Mouse (Mus musculus) heart, adult 2 months (tissue): ENCODE measurements at regions not wholly inside any gene's neighbourhood (a gene's known extent, or its start where the extent isn't known, plus 50 kb on each side); places are given as distances from the start of the nearest gene placed in this dataset.
A peak's percentile ranks its signal among the peaks of the same experiment; 100 is the strongest.
"Not testable (repeated sequence)": the region's sequence is repeated elsewhere in the genome, so short reads cannot be mapped to it uniquely, and the experiment has no call there.

Experiments
- DNase-seq, 2 experiments: peaks; one replicate each; pipeline ENCODE4 v3.0.0; 2021
- H3K27ac ChIP-seq: fragments of 200-600 bp; 2 replicates; pipeline ENCODE4 v1.8.1; 2022
- H3K27me3 ChIP-seq: fragments of 200-500 bp; 2 replicates; pipeline ENCODE4 v1.6.1; 2012; ENCODE audit warnings: mild to moderate bottlenecking, low read length, inconsistent platforms, mixed read lengths; ENCODE audit not compliant: control insufficient read depth, insufficient read depth
- H3K36me3 ChIP-seq: fragments of 200-500 bp; 2 replicates; pipeline ENCODE4 v1.6.1; 2012; ENCODE audit warnings: low read length, inconsistent platforms; ENCODE audit not compliant: control insufficient read depth, insufficient read depth
- H3K4me1 ChIP-seq: fragments of 200-500 bp; 2 replicates; pipeline ENCODE4 v1.6.1; 2011; ENCODE audit warnings: low read length; ENCODE audit not compliant: control insufficient read depth, insufficient read depth
- H3K4me3 ChIP-seq: fragments of 200-600 bp; 2 replicates; pipeline ENCODE4 v1.8.1; 2022
- H3K79me2 ChIP-seq: fragments of 200-500 bp; replicated peaks from 2 replicates; pipeline ENCODE4 v1.6.1; 2012; ENCODE audit warnings: mild to moderate bottlenecking, inconsistent platforms, low read length, moderate library complexity, mixed read lengths; ENCODE audit not compliant: control insufficient read depth, insufficient read depth
- H3K9ac ChIP-seq: fragments of 200-500 bp; 2 replicates; pipeline ENCODE4 v1.6.1; 2012; ENCODE audit warnings: low read depth, mild to moderate bottlenecking, control low read depth, inconsistent platforms, low read length, mixed read lengths
- CTCF ChIP-seq: fragments of 200-600 bp; IDR thresholded peaks from 2 replicates; pipeline ENCODE4 v1.8.1; 2022; ENCODE audit warnings: antibody characterized with exemption, mild to moderate bottlenecking, moderate library complexity
- EP300 ChIP-seq: fragments of 200-500 bp; IDR thresholded peaks from 2 replicates; pipeline ENCODE4 v1.6.1; 2011; ENCODE audit warnings: low read depth, low read length, control low read depth; ENCODE audit not compliant: insufficient read depth
- POLR2A ChIP-seq: fragments of 200-500 bp; IDR thresholded peaks from 2 replicates; pipeline ENCODE4 v1.6.1; 2011; ENCODE audit warnings: mild to moderate bottlenecking, low read depth, low read length, control low read depth; ENCODE audit not compliant: insufficient read depth
- WGBS: fragments of 180-500 bp; shearing (Covaris S2); methylation state at CpG from one replicate; pipeline ENCODE4 v1.1.7; 2018; 5-methylcytosine and 5-hydroxymethylcytosine counted together
- intact Hi-C: fragments of 180-260 bp; cut with DNase I; formaldehyde crosslinking; loops from one replicate; pipeline ENCODE4 v1.15.1; 2025

DNA sequence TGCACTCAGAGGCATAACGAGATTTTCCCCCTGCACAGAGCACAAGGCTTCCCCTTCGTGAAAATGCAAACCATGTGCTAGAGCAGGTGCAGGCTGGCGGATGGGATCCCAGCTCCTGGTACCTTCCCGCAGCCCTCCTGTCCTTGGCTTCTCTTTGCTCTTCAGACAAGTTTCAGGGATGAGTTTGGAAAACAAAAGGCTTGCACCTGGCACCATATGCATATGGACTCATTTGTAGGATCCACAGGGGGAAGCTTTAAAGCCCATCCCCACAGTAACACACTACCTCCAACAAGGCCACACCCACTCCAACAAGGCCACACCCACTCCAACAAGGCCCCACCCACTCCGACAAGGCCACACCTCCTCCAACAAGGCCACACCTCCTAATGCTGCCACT is 663.9 kb upstream of the Gm19410 start:
- 80% methylated on average over 5 of the region's 5 CpGs for WGBS
- H3K4me3 ChIP-seq, result no peak overlapping the region
- no peak overlapping the region for H3K9ac ChIP-seq
- intact Hi-C loops, result no loop called here
- H3K79me2 ChIP-seq, result no peaks in the 10 kb centered on the region
- H3K27ac ChIP-seq, result no peak overlapping the region
- no peaks in the 10 kb centered on the region for H3K4me1 ChIP-seq
- H3K36me3 ChIP-seq, result no peaks in the 10 kb centered on the region
- TF ChIP-seq EP300 (no peak), CTCF (no peak), POLR2A (no peak)
- no peaks in the 10 kb centered on the region for H3K27me3 ChIP-seq
- no peak for DNase-seq

DNA sequence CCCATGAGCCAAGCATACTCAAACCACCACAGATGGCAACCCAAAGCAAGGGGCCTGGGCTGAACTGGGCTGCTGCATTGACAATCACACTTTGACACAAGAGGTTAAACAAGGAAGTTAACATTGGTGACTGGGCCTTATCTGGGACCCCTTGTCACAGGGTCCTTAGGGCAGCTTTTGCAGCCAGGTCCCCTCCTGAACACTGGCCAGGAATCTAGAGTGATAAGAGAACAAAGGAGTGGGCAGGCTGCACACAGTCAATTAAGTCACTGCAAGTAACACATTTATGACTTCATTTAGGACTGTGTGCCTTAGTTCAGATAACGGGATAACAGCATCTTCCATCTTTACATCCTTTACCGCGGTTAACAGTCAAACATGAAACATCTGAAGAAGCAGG is 663.5 kb upstream of the Gm19410 start:
- intact Hi-C loops, result not testable (repeated sequence)

DNA sequence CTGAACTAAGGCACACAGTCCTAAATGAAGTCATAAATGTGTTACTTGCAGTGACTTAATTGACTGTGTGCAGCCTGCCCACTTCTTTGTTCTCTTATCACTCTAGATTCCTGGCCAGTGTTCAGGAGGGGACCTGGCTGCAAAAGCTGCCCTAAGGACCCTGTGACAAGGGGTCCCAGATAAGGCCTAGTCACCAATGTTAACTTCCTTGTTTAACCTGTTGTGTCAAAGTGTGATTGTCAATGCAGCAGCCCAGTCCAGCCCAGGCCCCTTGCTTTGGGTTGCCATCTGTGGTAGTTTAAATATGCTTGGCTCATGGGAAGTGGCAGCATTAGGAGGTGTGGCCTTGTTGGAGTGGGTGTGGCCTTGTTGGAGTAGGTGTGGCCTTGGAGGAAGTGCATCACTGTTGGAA is 661.1 kb upstream of the Gm19410 start:
- H3K36me3 ChIP-seq, H3K9ac ChIP-seq, DNase-seq, H3K27me3 ChIP-seq, H3K27ac ChIP-seq, H3K4me3 ChIP-seq, H3K79me2 ChIP-seq, intact Hi-C loops, H3K4me1 ChIP-seq: not testable (repeated sequence)

More for the DNA sequence above, 663.5 kb upstream of the Gm19410 start:
- DNase-seq, H3K79me2 ChIP-seq, H3K4me3 ChIP-seq, H3K27me3 ChIP-seq, H3K36me3 ChIP-seq, H3K9ac ChIP-seq, H3K27ac ChIP-seq, H3K4me1 ChIP-seq: not testable (repeated sequence)
- 28% methylated on average over 3 of the region's 3 CpGs for WGBS

DNA sequence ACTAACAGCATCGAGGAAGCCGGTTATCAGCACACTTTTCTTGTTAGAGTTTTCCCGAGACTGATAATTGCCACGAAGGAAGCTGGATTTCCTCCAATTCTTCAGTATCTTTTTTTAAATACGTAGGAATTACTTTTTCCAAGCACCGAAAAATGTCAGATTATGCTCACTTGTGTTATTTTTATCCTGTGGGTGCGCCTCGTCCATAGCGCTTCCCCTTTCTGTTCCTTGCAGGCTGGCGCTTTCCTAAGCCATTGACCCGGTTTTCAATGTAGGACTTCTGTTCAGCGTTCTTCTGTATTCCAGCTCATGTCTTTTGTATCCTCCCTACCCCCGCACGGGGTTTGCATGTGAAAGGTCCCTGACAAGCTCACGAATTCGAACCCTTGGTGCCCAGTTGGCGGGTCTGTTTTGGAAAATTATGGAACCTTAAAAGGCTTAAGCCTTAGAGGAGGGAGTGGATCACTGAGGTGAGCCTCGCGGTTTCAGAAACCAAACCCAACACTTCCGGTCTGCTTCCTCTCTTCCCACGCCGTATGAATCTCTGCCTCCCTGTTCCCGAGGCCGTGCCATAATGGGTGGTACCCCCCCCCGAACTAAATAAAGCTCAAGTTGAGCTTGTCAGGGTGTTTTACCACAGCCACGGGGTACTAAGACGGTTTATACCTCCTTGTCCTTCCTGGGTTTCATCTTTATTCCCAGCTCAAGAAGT is 655.9 kb upstream of the Gm19410 start:
- H3K4me3 ChIP-seq, result peak overlapping the region; percentile 13; the same call in 1 of the 2 replicates
- H3K27me3 ChIP-seq, result no peaks in the 10 kb centered on the region
- DNase-seq, result peak in 1 of 2 experiments; percentile 18
- no peaks in the 10 kb centered on the region for H3K36me3 ChIP-seq
- H3K4me1 ChIP-seq, result peaks cover 6% of the 10 kb centered on the region
- H3K9ac ChIP-seq, result no peak overlapping the region
- TF ChIP-seq CTCF, result no peak
- no peak for TF ChIP-seq POLR2A
- no peak for TF ChIP-seq EP300
- H3K79me2 ChIP-seq, result no peaks in the 10 kb centered on the region
- intact Hi-C loops, result no loop called here
- 33% methylated on average over 27 of the region's 27 CpGs for WGBS
- no peak overlapping the region for H3K27ac ChIP-seq

DNA sequence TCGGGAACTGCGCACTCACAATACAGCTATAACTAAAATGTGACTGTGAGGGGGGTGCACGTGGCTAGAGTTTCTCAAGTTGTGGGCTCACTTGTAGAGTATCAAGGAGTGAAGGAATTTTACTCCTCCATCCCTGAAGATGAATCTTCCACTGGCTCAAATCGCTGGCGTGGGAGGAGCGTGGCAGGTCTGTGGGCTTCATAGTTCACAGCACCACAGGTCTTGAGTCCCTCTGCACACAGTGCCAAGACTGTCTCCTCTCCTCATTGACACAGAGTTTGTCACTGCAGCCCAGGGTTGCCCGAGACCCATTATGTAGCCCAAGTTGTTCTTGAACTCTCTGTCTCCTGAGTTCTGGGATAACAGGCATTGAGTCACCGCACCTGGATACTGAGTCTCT is 655.3 kb upstream of the Gm19410 start:
- Histone ChIP-seq H3K79me2 (no peaks in the 10 kb centered on the region), H3K36me3 (no peaks in the 10 kb centered on the region), H3K9ac (no peak overlapping the region), H3K4me1 (peaks cover 6% of the 10 kb centered on the region), H3K27me3 (no peaks in the 10 kb centered on the region), H3K27ac (no peak overlapping the region), H3K4me3 (no peak overlapping the region)
- WGBS, result 95% methylated on average over 8 of the region's 8 CpGs
- TF ChIP-seq EP300 (no peak), CTCF (no peak), POLR2A (no peak)
- DNase-seq, result no peak
- intact Hi-C loops, result no loop called here

DNA sequence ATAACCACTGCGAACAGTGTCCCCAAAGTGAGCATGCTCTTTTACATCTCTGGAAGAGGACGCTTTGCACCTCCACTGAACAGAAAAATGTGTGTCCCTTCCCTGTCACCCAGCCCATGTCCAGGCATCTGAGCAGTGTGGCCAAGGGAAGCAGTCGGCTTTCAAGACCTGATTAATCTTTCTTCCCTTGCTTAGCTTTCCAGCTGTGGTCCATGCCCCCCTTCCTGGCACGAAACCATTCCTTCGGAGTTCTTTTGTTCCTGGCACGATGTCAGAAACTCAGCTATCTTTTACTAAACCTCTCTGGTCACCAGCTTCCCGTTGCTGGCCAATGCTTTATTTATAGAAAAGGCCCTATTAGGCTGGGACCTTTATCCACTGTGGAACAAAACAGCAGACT is 654.5 kb upstream of the Gm19410 start:
- Histone ChIP-seq H3K9ac (no peak overlapping the region), H3K27ac (no peak overlapping the region), H3K4me1 (peaks cover 6% of the 10 kb centered on the region), H3K27me3 (no peaks in the 10 kb centered on the region), H3K79me2 (no peaks in the 10 kb centered on the region), H3K4me3 (no peak overlapping the region), H3K36me3 (no peaks in the 10 kb centered on the region)
- WGBS, result 22% methylated on average over 7 of the region's 7 CpGs
- intact Hi-C loops, result no loop called here
- TF ChIP-seq CTCF, result no peak
- TF ChIP-seq POLR2A, result no peak
- TF ChIP-seq EP300, result no peak
- DNase-seq, result no peak
